In the genomic region with DNA sequence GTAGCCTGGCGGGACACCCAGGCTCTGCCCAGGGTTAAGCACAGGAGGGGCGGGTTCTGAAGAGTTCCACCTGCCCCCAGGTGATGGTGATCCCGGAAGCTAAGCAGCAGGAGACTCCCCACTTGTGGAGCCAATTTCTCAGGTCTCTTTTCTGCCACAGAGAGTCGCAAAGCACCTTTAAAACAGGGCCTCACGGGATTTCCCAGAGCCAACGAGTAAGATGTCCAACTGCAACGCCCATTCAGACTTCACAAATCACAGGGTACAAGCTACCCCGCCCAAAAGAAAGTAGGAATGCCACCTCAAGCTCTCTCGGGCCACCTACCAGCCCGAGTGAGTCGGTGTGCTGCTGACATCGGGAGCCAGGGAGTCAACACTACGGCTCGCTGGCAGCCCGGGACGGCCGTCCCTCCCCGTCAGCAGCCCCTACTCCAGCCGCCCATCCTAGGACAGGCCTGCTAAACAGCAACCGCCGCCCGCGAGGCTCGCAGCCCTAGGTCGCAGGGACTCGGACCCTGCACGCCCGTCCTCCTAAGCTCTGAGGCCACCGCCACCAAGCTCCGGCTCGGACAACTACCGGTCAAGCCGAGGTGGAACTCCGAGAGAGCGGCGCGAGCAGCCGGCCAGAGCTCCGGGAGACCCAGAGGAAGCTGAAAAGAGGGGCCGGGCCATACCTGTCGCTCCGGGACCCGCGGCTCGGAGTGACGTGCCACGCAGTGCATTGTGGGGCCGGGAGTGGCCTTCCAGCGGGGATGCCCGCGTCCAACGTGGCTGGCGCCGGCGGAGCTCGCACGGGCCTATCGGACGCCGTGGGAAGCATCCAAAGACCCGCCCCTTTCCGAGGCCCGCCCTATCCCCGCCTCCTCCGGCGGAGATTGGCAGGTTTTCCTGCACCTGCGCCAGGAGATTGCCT, we compare ENCODE assay signal across 8 mouse cellular contexts. TPM values are rescaled to one million over a fixed set of nuclear protein-coding genes. Genes with fewer than 3 reads are reported as not detected.
DNase-seq lines count a peak whose midpoint lies in the region; ATAC-seq and TF ChIP-seq lines count a peak whose summit lies in the region.

Sec22a (minus strand) TSS at position 769 of the 913 bp plus-strand sequence.

- TF ChIP-seq EP300 in liver, embryonic 14.5 days (IDR thresholded peaks at IDR 0.05; ENCODE audit: low read depth): no peak
- no peak for TF ChIP-seq EP300 in stomach, postnatal 0 days (optimal IDR thresholded peaks at IDR 0.05)

- H3K27me3 ChIP-seq in forebrain, embryonic 10.5 days (ENCODE audit: poor library complexity, severe bottlenecking): no peaks in the 10 kb centered on the region
- no peaks in the 10 kb centered on the region; the same call in 1 of the 2 replicates for H3K27me3 ChIP-seq in heart, embryonic 15.5 days
- no peaks in the 10 kb centered on the region for H3K27me3 ChIP-seq in liver, embryonic 14.5 days (ENCODE audit: control insufficient read depth, insufficient read depth, low read length)
- H3K27me3 ChIP-seq in neural tube, embryonic 11.5 days (ENCODE audit: control insufficient read depth, insufficient read depth, low read length): no peaks in the 10 kb centered on the region
- H3K27me3 ChIP-seq in stomach, postnatal 0 days (ENCODE audit: control insufficient read depth, insufficient read depth, low read length): no peaks in the 10 kb centered on the region

- peak within 1 kb of the TSS; percentile 78 for H3K4me3 ChIP-seq in forebrain, embryonic 10.5 days
- peak within 1 kb of the TSS; percentile 91 for H3K4me3 ChIP-seq in heart, embryonic 15.5 days
- peak within 1 kb of the TSS; percentile 75 to 89 for H3K4me3 ChIP-seq in liver, embryonic 14.5 days (ENCODE audit: insufficient read depth in 1 of 2, low read depth in 2 of 2, low read length in 2 of 2)
- H3K4me3 ChIP-seq in neural tube, embryonic 11.5 days (ENCODE audit: low read depth, low read length): peak within 1 kb of the TSS; percentile 81
- H3K4me3 ChIP-seq in stomach, postnatal 0 days (ENCODE audit: low read depth, low read length): peak within 1 kb of the TSS; percentile 86

- no peaks in the 10 kb centered on the region for H3K9me3 ChIP-seq in forebrain, embryonic 10.5 days
- no peaks in the 10 kb centered on the region for H3K9me3 ChIP-seq in heart, embryonic 15.5 days (replicated peaks)
- no peaks in the 10 kb centered on the region for H3K9me3 ChIP-seq in liver, embryonic 14.5 days (ENCODE audit: control insufficient read depth, low read length)
- no peaks in the 10 kb centered on the region for H3K9me3 ChIP-seq in neural tube, embryonic 11.5 days (ENCODE audit: control insufficient read depth, low read length)
- no peaks in the 10 kb centered on the region for H3K9me3 ChIP-seq in stomach, postnatal 0 days (ENCODE audit: control insufficient read depth, low read length)

- peaks cover 13% of the 10 kb centered on the region for H3K36me3 ChIP-seq in forebrain, embryonic 10.5 days (replicated peaks)
- H3K36me3 ChIP-seq in heart, embryonic 15.5 days: no peaks in the 10 kb centered on the region
- H3K36me3 ChIP-seq in liver, embryonic 14.5 days (replicated peaks; ENCODE audit: control insufficient read depth, insufficient read depth, low read depth): no peaks in the 10 kb centered on the region
- no peaks in the 10 kb centered on the region for H3K36me3 ChIP-seq in neural tube, embryonic 11.5 days (ENCODE audit: control insufficient read depth, insufficient read depth, low read length)
- no peaks in the 10 kb centered on the region for H3K36me3 ChIP-seq in stomach, postnatal 0 days (ENCODE audit: control insufficient read depth, insufficient read depth, low read length)

- DNase-seq in CD8-positive naive resting alpha-beta T cell, adult 2 months (ENCODE audit: low read depth in 2 of 2, low spot score in 2 of 2): peak; percentile 81 to 86
- DNase-seq in c-Kit-positive CD71-negative TER-119-negative erythroid progenitor cells, embryonic 14.5 days (ENCODE audit: low read depth): peak; percentile 86
- DNase-seq in forebrain, embryonic 10.5 days (ENCODE audit: extremely low spot score, low spot score): peak; percentile 96
- peak; percentile 95 to 98 for DNase-seq in kidney, postnatal 25 days
- DNase-seq in liver, embryonic 14.5 days (ENCODE audit: low read depth in 3 of 3, low spot score in 3 of 3): peak; percentile 84 to 89 (median 87)
- peak; percentile 98 for DNase-seq in neural tube, embryonic 11.5 days (ENCODE audit: low spot score)
- peak; percentile 98 for DNase-seq in stomach, postnatal 0 days (ENCODE audit: low spot score)

- peak within 1 kb of the TSS; percentile 93 for H3K9ac ChIP-seq in heart, embryonic 15.5 days
- peak within 1 kb of the TSS; percentile 79 for H3K9ac ChIP-seq in liver, embryonic 14.5 days (replicated peaks)
- H3K9ac ChIP-seq in neural tube, embryonic 11.5 days (ENCODE audit: low read length): peak within 1 kb of the TSS; percentile 90
- peak within 1 kb of the TSS; percentile 88 for H3K9ac ChIP-seq in stomach, postnatal 0 days (ENCODE audit: low read length)

- H3K4me1 ChIP-seq in forebrain, embryonic 10.5 days: peaks cover 23% of the 10 kb centered on the region
- H3K4me1 ChIP-seq in heart, embryonic 15.5 days (replicated peaks): peaks cover 10% of the 10 kb centered on the region
- H3K4me1 ChIP-seq in liver, embryonic 14.5 days (replicated peaks; ENCODE audit: control insufficient read depth in 2 of 2, insufficient read depth in 2 of 2, low read length in 1 of 2): peaks cover 4 to 8% of the 10 kb centered on the region in 2 experiments; a peak in 3 of 4 replicates
- peaks cover 5% of the 10 kb centered on the region; the same call in 1 of the 2 replicates for H3K4me1 ChIP-seq in neural tube, embryonic 11.5 days (ENCODE audit: control insufficient read depth, insufficient read depth, low read length)
- no peaks in the 10 kb centered on the region for H3K4me1 ChIP-seq in stomach, postnatal 0 days (replicated peaks; ENCODE audit: control insufficient read depth, insufficient read depth)

- ATAC-seq in heart, embryonic 15.5 days (replicated peaks; ENCODE audit: insufficient number of reproducible peaks, insufficient read depth, low FRiP score, low read depth): peak; percentile 100
- peak; percentile 99 for ATAC-seq in liver, embryonic 14.5 days (ENCODE audit: insufficient read depth)
- peak; percentile 99 for ATAC-seq in neural tube, embryonic 11.5 days (ENCODE audit: insufficient read depth, low FRiP score, low TSS enrichment)
- ATAC-seq in stomach, postnatal 0 days (ENCODE audit: low FRiP score, low TSS enrichment): peak; percentile 99

- no peak for TF ChIP-seq CTCF in liver, embryonic 14.5 days (IDR thresholded peaks at IDR 0.05; ENCODE audit: low read depth)
- TF ChIP-seq CTCF in stomach, postnatal 0 days (IDR thresholded peaks at IDR 0.05; ENCODE audit: low read depth): peak; percentile 24; the same call in 1 of the 2 replicates

- H3K4me2 ChIP-seq in heart, embryonic 15.5 days: peak within 1 kb of the TSS; percentile 84
- H3K4me2 ChIP-seq in liver, embryonic 14.5 days (ENCODE audit: low read depth): peak within 1 kb of the TSS; percentile 84
- peak within 1 kb of the TSS; percentile 81 for H3K4me2 ChIP-seq in neural tube, embryonic 11.5 days (ENCODE audit: low read depth)
- H3K4me2 ChIP-seq in stomach, postnatal 0 days (replicated peaks; ENCODE audit: low read depth): peak within 1 kb of the TSS; percentile 91

- under 1% methylated on average over 67 of the region's 67 CpGs for WGBS in forebrain, embryonic 10.5 days
- WGBS in heart, embryonic 15.5 days: under 1% methylated on average over 67 of the region's 67 CpGs
- under 1% methylated on average over 67 of the region's 67 CpGs for WGBS in liver, embryonic 14.5 days (ENCODE audit: insufficient replicate concordance)
- under 1% methylated on average over 56 of the region's 67 CpGs for WGBS in neural tube, embryonic 11.5 days
- WGBS in stomach, postnatal 0 days: under 1% methylated on average over 67 of the region's 67 CpGs

- peak within 1 kb of the TSS; percentile 92 for H3K27ac ChIP-seq in forebrain, embryonic 10.5 days
- peak within 1 kb of the TSS; percentile 83 for H3K27ac ChIP-seq in heart, embryonic 15.5 days
- no peak within 1 kb of the TSS for H3K27ac ChIP-seq in liver, embryonic 14.5 days
- no peak within 1 kb of the TSS for H3K27ac ChIP-seq in neural tube, embryonic 11.5 days (ENCODE audit: low read depth, low read length)
- peak within 1 kb of the TSS; percentile 90 for H3K27ac ChIP-seq in stomach, postnatal 0 days (replicated peaks)

RNA-seq across cellular contexts. Expression of gene Sec22a, which starts in this region (rescaled TPM):
- 37.1 and 40.5 TPM in 2 replicates for polyA plus RNA-seq in forebrain, embryonic 10.5 days (2016; fragmentation: Nextera tagmentation; extraction: Ambion mirVana)
- polyA plus RNA-seq in heart, embryonic 15.5 days (2015; fragmentation: Nextera tagmentation; extraction: Ambion mirVana): 33.5 and 35.1 TPM in 2 replicates
- 1.5 and 2.7 TPM in 2 replicates for polyA plus RNA-seq in liver, embryonic 14.5 days (2012; rRNA removed)
- 8.5 and 11.9 TPM in 2 replicates for polyA plus RNA-seq in liver, embryonic 14.5 days (2014; fragmentation: Nextera tagmentation; extraction: Ambion mirVana)
- polyA plus RNA-seq in neural tube, embryonic 11.5 days (2014; fragmentation: Nextera tagmentation; extraction: Ambion mirVana): 33.2 and 35.3 TPM in 2 replicates
- 40.1 and 41.4 TPM in 2 replicates for polyA plus RNA-seq in stomach, postnatal 0 days (2015; fragmentation: Nextera tagmentation; extraction: Ambion mirVana)

Comparison
In these comparisons a context has a peak if more than half of its experiments do, and no peak if none do; other contexts are left out.
1. H3K27ac ChIP-seq: peak in forebrain, embryonic 10.5 days (single experiment), heart, embryonic 15.5 days (single experiment) and stomach, postnatal 0 days (single experiment); none in liver, embryonic 14.5 days (single experiment) and neural tube, embryonic 11.5 days (single experiment).
2. Peak in every context shown above with its lines, with median percentiles within 50 percentile points of each other: DNase-seq, H3K4me3 ChIP-seq, ATAC-seq, H3K4me2 ChIP-seq and H3K9ac ChIP-seq.